Mouse (Mus musculus) layer of hippocampus, postnatal 10 days (tissue): ENCODE measurements around the gene Gabpb1. TPM values are rescaled to one million over a fixed set of nuclear protein-coding genes. Genes with fewer than 3 reads are reported as not detected.
"Not testable (repeated sequence)": the region's sequence is repeated elsewhere in the genome, so short reads cannot be mapped to it uniquely, and the experiment has no call there.

Experiments used
- DNase-seq, 2 experiments: peaks; one replicate each; pipeline ENCODE4 v3.0.0; 2021; ENCODE audit warnings: low spot score in 2 of 2
- total RNA-seq, 2 experiments: library from RNA; stranded (reverse); gene quantifications; 2 replicates each; pipeline ENCODE4 v1.2.3; 2021

The Gabpb1 gene
- total RNA-seq, 2 experiments from 2014 or later, result 20.1 to 22.1 TPM

DNA sequence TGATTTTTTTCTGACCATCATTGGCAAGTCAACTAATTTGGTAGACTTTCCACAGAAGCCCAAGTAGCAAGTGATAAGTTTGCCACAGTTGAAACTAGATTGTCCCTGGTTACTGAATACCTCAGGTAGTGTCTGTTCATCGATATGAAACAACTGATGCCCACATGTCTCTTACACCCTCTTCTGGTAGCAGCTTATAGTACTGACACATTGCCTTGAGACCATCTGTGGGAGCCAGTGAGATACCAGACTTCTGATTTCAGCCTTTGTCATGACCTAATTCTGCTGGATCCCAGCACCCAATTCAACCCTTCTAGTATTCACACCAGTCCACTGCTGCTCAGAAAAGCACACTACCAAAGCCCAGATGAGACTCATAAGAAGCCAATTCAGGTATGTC is 31.4 kb downstream of the Gabpb1 start:
- no peak for DNase-seq

DNA sequence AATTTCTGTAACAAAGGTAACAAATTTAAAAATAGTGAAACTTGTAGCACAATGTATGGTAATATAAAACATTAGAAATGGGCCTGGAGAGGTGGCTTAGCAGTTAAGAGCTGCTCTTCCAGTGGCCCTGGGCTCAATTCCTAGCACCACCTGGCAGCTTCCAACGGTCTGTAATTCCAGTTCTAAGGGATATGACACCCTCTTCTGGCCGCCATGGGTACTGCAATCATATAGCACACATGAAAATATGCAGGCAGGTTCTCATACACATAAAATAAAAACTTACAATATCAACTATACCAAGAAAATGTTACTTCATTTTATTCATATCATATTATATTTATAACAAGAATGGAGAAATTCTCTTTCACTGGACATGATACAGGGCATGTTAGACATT is 35.8 kb downstream of the Gabpb1 start:
- DNase-seq, result peak in 1 of 2 experiments; percentile 19

DNA sequence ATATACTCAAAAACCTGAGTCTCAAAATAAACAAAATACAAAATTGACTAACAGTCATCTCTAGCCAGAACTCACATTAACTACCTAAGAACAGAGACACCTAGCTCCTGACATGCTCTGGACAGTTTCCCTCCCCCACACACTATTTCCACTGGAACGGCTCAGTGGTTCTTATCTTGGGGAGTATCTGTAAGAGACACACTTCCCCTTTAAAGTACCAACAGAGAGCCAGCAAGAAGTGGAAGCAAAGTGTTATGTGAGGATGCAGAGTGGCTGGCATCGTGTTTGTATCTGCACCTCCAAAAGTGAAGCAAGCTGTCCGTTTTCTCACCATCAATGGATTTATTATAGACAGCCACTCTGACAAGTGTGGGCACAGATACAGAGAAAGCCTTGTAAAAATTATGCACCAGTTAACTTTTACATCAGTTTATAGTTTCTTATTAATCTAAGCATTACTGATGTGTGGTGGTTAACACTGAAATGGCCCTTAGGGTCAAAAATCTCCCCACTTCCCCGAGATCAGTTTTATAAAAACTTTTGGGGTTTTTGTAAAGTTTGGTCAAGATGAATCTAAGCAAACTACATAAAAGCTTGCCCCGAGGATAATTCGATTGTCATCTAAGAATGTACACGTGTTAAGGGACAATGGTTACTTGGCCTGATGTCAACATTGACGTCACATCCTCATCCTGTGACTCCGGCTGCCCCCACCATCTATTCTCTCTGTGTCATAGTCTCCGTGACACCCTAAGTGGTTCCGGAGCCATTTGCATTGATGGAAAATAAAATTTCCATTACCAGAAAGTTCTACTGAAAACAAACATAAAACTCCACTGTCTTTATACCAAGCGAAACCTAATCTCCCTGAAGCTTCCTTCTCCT is 40.0 kb downstream of the Gabpb1 start:
- no peak for DNase-seq

DNA sequence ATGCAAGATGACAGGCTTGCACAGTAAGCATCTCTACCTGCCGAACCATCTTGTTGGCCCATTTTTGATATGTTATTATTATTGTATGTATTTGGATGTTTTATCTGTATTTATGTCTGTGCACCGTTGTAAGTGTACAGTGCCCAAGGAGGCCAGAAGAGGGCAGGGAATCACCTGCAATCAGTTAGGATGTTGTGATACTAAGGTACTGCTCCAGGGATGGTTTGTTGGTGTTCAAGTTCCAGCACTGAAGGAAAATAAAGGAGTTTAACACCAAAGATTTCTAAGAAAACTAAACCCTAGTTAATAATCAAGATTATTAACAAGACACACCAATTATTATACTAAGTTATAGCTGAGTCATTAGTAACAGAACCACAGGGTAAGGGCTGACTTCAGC is 43.0 kb downstream of the Gabpb1 start:
- DNase-seq, result no peak

DNA sequence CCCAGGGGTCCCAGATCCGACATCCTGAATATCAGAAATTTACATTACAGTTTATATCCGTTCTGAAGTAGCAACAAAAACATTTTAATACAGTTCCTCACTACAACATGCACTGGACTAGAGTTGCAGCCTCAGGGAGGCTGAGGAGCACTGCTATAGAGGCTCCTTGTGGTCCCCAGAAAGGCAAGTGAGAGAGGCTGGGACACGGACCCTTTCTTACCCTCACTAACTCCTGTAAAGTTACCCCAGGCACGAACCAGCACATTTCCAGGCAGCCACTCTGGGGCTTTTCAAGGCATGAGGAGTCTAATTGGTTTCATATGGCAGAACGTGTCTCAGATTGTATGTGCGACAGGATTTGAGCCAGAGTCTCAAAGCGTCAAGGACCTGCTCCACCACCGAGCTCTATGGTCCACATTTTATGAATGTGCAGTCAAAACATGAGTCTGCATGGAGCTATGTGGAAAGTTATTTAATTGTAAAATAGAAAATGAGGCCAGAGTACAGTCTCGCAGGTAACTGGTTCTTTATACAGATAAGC is 47.6 kb downstream of the Gabpb1 start:
- DNase-seq, result no peak

DNA sequence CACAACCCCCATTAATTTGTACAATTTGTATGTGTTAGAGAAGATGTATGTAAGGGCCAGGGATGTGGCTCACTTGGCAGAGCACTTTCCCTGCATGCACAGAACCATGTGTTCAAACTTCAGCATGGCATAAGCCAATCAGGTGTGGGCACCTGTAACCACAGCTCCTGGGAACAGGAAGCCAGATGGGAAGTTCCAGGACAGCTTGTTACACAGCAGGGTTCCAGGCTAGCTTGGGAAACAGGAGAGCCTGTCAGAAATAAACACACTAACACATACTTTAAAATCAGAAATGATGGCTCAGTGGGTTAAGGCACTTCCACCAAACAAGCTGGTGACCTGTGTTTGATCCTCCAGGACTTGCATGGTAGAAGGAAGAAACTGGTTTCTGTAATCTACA is 53.0 kb downstream of the Gabpb1 start:
- no peak for DNase-seq

DNA sequence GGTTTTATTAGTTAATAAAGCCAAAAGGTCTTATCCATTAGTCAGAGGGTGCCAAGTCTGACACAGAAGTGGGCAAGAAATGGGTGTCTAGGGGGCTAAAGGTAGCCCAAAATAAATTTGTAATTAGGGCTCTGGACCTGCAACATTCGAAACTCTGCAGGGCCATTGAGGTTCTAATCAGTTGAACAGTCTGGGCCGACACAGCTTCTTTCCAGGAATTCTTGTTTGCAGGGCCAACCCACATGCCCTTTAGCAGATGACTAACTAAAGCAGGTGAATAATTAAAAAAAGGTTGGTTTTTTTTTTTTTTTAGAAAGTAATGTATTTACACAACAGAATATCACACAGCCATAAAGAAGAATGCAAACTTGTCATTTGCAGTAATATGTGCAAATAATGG is 53.7 kb downstream of the Gabpb1 start:
- DNase-seq, result no peak

DNA sequence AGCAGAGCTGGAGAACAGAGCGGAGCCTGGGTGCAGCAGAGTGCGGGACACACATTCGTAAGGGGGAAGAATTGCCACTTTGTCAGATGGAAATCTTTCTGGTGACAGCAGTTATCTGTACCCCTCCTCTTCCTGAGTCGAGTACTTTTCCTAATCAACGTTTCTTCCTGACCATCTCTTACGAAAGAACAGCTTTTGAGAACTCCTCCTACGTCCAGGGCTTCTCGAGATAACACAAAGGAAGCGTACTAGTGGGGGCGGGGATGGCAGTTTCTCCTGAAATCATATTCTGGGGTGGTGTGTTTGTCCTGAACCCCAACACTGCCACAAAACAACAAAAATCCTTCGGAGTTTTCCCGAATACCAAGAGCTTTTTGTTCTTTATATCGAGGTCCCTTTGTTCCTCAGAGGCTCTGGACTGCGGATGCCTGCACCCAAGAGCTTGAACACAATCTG is 56.9 kb downstream of the Gabpb1 start, which contains the start of gene Hdc:
Gene Hdc, minus strand, starts transcription at position 51 of the 456 bp plus-strand sequence.
- DNase-seq, result no peak

DNA sequence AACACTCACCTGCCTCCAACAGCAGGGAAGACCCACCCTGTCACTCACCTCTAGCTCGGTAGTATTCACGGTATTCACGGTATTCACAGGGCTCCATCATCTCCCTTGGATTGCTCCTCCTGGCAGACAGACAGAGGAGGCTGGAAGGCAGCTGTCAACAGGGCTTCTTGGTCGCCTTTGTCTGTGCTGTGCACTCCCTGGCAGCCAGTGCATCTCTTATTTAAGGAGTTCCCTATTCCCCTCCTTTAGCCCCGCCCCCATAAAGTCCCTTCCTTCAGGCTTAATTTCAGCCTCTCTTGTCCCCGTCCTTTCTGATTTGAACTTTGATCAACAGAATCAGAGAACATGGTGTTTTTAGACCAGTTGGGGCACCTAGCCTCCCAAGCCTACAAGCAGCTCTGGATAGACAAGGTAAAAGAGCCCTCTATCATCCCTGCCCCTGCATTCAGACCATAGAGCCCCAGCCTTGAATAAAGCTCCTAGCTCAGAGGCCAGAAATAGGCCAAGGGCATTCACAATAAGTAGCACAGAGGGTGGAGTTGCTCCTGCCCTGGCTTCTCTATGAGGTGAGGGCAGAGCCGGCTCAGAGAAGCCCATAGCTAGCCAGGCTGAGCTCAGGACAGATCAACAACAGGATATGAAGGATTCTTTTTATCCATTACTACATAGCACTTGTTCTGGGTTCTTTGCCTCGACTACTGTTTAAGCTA is 57.5 kb downstream of the Gabpb1 start:
- no peak for DNase-seq

DNA sequence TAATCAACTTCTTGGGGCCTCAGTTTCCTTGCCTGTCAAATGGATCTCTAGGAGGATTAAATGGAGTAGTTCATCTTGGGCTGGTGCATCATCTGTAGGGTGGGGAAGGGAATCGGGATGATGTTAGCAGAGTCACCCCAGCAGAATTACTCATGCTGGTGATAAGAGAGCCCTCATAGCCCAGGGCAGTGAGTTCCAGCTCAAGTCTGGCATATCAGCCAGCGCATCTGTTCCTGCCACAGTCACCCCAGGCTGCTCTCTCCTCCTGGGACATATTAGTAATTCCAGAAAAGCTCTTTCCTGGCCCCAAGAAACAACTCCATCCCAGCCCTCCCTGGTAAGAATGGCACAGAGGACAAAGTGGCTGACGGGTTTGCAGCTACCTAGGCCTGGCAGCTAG is 60.8 kb downstream of the Gabpb1 start:
- no peak for DNase-seq

DNA sequence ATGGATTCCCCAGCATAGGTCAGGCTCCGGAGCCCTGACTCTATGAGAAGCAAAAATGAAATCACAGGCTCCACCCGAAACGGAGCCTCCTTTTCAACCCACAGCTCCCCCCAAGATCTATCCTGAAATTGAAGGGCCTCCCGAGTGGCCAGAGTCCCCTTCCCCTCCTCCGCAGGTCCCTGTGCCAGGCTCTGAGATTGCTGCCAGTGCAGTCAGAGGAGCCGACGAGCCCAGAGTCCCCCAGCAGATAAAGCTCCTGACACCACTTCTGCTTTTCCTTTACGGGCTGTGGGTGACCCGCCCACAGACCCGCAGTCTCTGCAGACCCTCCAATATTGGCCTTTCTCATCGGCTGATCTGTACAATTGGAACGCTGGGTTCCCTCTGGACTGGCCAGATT is 66.5 kb downstream of the Gabpb1 start:
- not testable (repeated sequence) for DNase-seq

DNA sequence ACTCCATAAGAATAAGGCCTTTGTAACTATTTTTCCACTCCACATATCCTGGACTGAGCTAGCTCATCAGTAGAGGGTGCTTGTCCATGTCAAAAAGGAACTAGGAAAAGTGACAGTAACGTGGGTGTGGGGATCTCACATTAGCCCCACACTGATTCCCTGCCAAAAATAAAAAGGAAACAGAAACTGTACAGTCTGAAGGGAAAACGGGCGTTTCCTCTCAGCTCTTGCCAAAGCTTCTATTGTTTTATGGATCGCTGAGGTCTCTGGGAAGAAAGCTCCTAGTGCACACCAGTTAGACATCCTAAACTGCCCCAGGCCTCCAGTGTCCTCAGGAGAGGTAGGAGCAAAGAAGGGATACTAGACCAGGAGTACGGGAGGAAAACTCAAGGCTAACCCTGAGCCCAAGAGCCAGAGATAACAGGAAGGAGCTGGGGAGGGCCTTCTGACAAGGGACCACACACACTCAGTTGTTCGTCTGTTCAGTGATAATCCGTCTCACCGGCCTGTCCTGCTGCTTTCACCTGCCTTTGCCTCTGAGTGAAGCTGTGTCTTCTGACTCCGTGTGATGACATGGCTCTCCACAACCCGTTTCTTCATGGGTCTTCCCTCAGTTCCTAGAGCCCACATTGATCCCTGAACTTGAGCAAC is 68.5 kb downstream of the Gabpb1 start:
- no peak for DNase-seq

DNA sequence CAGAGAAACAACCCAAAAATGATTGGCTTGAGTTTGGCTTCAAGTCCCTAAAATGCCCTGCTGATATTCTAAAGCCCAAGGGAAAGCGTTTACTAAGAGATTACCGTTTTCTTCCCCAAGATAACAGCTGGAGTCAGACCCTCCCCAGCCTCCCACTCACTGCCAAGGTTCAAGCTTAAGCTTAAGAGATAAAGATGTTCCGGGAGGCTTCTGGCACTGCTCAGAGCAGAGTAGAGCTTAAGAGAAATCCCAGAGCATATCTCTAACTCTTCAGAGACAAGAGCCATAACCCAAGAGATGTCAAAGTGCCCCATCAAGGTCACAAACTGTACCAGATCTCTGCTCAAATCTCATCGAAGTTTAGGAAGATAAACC is 69.5 kb downstream of the Gabpb1 start:
- DNase-seq, result no peak

DNA sequence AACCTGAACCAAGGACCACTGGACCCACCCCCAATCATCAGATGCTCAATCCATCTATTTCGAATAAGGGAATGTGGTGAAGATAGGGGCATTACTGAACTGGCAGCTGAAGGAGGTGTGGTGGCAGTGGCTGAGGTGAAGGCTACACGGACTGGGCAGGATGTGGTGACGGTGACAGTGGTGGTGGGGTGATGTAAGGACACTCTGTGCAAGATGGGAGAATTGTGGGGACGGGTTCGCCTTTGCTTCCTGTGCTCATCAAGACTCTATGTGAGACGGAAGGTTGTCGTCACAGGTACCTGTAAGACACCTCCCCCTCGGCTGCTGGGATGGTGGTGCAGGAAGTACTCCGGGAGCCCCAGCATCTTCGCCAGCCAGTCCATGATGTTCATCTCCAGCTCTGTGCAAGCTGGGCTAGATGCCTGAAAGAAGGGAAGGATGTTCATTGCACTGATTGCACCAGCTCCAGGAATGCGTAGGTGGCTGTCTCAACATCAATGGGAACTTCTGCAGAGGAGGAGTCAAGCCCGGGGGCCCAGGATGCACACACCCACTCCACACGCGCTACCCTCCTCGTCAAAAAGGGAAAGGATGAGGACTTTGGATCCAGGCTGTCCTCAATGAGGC is 70.0 kb downstream of the Gabpb1 start:
- no peak for DNase-seq

DNA sequence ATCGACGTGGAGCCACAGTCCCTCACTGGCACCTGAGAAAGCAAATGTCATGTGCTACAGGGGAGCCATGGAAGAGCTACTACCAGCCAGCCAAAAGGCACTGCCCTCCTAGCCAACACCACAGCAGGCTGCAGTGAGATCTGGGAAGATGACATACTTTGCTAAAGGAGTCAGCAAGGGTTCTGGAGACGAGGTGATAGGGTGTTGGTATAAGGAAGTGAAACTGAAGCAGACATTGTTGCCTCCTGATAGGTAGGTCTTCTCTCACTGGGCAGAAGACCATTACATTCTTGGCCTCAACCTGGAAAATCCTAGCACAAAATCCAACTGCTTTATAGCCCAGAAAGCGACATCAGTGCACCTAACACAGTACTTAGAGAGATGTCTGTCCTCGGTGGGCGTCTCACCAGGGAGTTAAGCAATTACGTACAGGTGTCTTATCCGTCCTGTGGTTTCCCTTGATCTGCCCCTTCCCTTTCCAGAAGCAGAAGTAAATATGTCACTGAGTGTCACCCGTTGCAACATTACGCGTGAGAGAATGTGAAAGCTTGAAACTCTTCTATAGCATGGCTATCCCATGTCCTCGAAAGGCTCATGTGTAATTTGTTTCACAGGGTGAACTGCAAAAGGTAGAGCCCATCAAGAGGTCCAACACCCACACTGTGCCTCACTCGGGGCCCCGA is 74.1 kb downstream of the Gabpb1 start:
- no peak for DNase-seq

DNA sequence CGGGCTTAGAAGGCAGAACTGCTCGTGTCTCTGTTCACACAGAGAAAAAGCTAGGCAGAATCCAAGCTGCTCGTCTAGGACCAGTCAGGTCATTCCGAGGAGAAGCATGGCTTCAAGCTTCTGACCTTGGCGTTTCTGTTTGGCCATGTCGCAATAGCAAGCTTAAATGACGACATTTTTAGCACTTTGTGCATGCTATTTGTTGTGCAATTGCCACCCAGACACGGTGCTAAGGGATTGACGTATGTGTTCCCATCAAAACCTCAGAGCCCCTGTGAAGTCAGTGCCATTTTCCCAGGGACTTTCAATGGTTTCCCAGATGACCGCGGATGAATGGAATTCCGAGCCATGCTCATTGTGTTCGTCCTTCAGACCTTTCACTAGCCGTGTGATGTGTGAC is 75.6 kb downstream of the Gabpb1 start:
- no peak for DNase-seq

DNA sequence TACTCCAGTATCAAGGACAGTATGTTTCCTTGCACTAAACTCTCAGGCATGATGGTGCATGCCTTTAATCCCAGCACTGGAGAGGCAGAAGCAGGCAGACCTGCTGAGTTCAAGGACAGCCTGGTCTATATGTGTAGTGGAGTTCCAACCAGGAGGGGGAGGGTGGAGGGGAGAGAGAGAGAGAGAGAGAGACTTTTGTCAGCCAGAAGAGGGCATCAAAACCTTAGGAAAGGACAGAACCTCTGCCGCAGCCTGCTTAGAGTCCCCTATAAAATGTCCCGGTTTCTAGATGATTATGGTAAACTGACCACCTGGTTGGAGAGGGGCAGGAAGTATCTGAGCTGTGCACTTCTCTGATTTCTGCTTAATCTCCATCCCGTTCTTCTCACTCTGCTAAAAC is 77.1 kb downstream of the Gabpb1 start:
- no peak for DNase-seq

DNA sequence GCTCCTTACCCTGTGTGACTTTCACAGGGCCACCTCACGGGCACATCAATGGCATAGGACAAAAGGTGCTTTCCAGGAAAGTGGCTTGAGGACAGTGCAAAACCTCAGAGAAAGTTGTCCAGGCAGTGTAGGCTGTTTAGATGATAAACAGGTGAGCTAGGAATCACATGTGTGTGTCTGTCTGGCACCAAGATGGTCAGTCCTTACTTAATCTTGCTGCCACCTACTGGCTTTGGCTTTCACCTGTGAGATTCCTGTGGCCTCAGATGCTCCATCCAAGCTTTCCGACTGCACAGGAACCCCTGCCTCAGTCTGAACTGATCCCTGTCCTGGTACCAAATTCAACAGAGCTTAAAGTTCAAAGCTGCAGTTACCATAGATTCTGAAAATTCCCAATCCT is 77.8 kb downstream of the Gabpb1 start:
- DNase-seq, result no peak

DNA sequence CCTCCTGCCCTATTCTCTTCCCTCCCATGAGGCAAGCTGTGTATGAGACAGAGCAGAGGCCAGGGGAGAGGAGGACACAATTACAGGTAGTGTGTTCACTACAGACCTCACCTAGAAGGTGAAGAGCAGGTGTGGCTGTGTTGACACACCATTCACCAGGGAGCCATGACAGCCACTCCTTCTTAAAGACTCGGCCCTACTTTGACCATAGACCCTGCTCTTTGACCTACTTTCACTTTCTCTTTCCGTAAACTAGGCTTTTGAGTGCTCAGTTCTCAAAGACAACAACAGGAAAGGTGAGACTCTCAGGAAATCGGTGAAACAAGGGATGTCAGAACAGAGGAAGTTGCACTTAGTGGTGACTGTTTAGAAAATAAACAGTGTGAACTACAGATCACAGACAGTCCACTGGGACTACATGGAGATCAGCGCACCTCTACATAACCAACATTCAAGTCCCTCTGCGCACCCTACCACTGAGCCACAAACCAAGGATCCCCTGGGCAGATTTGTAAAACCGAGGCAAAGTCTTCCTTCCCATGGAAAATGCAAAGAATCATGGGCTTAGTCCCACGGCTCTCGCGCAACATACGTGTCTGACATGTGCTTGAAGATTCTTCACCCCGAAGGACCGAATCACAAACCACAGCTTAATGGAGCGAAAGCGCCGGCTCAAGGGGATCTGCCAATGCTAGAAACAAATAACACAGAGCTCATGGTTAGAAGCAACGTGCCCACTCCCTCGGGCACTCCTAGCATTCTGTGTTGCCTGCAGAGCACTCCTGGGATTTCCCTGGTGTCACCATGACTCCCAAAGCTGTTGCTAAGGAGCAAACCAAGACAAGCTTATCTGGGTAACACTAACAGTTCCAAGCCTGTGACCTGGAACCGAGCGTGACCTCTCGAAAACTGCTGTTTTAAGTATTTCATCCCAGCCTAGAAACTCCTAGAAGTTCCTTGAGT is 78.6 kb downstream of the Gabpb1 start:
- DNase-seq, result no peak
